Mouse (Mus musculus) lung, embryonic 16.5 days (tissue): ENCODE results near the gene Cers3. TPM values are rescaled to one million over a fixed set of nuclear protein-coding genes. Genes with fewer than 3 reads are reported as not detected.

Experiments
- ATAC-seq: fragments of 200-750 bp; cut with Nextera tagmentation; 2 replicates; pipeline ENCODE4 v1.8.0; 2017; ENCODE audit warnings: low read depth, mild to moderate bottlenecking, moderate library complexity
- H3K27ac ChIP-seq: fragments of 300-500 bp; sonication (generic); 2 replicates; pipeline ENCODE4 v1.5.1; 2014; ENCODE audit warnings: mild to moderate bottlenecking, control low read depth, low read length
- H3K27me3 ChIP-seq: fragments of 300-500 bp; sonication (generic); 2 replicates; pipeline ENCODE4 v1.6.1; 2014; ENCODE audit warnings: low read depth, low read length, mixed read lengths; ENCODE audit not compliant: control insufficient read depth, insufficient read depth
- H3K36me3 ChIP-seq: fragments of 300-500 bp; sonication (generic); 2 replicates; pipeline ENCODE4 v1.6.1; 2014; ENCODE audit warnings: low read length; ENCODE audit not compliant: control insufficient read depth, insufficient read depth
- H3K4me1 ChIP-seq: fragments of 300-500 bp; sonication (generic); replicated peaks from 2 replicates; pipeline ENCODE4 v1.6.1; 2014; ENCODE audit warnings: low read length, mixed read lengths; ENCODE audit not compliant: control insufficient read depth, insufficient read depth
- H3K4me2 ChIP-seq: fragments of 300-500 bp; sonication (generic); 2 replicates; pipeline ENCODE4 v1.6.1; 2014; ENCODE audit warnings: low read depth, low read length, control low read depth
- H3K4me3 ChIP-seq: fragments of 300-500 bp; sonication (generic); 2 replicates; pipeline ENCODE4 v1.5.1; 2014; ENCODE audit warnings: mild to moderate bottlenecking, low read length, control low read depth
- H3K9ac ChIP-seq: fragments of 300-500 bp; sonication (generic); 2 replicates; pipeline ENCODE4 v1.6.1; 2014; ENCODE audit warnings: low read length, control low read depth
- H3K9me3 ChIP-seq: fragments of 300-500 bp; sonication (generic); 2 replicates; pipeline ENCODE4 v1.6.1; 2016; ENCODE audit warnings: low read length; ENCODE audit not compliant: control insufficient read depth
- WGBS: fragments of 180-500 bp; shearing (Covaris S2); extraction: QIAGEN DNeasy Blood & Tissue Kit; methylation state at CpG from one replicate; pipeline ENCODE4 v1.1.7; 2014; 5-methylcytosine and 5-hydroxymethylcytosine counted together
- polyA plus RNA-seq: library from polyadenylated mRNA; unstranded; fragments of >200 nt; fragmentation: Nextera tagmentation; extraction: Ambion mirVana; gene quantifications from 2 replicates; pipeline ENCODE4 v1.2.1, GENCODE M21; 2015

Cers3 gene
- polyA plus RNA-seq, 1 experiment from 2014 or later, result 5.4 TPM

DNA sequence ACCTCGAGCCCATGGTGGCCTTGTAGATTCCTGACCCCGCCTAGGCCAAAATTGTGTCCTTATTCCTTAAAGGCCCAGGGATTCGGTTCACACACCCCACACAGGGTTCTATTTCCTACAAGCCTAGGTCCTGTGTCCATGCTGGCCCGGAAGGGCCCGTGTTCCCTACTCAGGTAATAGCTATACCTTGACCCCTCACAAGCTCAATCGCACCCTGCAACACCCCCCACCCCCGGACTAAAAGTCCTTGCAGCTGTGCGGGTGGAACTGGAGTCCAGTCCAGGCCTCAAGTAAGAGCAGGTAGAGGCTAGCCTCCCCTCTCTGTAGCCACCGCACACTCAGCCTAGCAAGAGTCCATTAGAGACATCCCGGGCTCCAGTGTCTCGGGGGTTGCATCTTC is 9.4 kb upstream of the Cers3 start:
- no peak overlapping the region for H3K4me2 ChIP-seq
- no peak overlapping the region for H3K4me3 ChIP-seq
- no peaks in the 10 kb centered on the region for H3K4me1 ChIP-seq
- no peaks in the 10 kb centered on the region for H3K27me3 ChIP-seq
- H3K36me3 ChIP-seq, result no peaks in the 10 kb centered on the region
- WGBS, result 89% methylated on average over 11 of the region's 11 CpGs
- H3K9me3 ChIP-seq, result no peaks in the 10 kb centered on the region
- H3K27ac ChIP-seq, result no peak overlapping the region
- ATAC-seq, result no peak
- H3K9ac ChIP-seq, result no peak overlapping the region

DNA sequence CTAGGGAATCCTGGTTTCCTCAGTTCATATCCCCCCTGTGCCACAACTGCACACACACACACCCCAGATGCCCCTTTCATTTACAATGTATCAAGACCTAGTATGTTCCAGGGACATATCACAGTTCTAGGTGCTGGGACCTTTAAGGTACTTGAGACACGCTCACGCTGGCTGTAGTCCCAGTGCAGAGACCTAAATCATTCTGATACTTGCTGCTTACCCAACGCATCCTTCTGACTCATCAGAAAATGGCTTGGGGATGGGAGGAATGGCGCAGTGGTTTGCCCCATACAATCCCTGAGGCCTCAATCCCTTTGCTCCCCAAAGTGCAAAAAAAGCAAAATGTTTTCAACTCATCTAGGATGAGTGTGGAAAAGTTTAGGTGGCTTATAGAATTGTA is 8.8 kb upstream of the Cers3 start:
- WGBS, result 91% methylated on average over 4 of the region's 4 CpGs
- ATAC-seq, result no peak

DNA sequence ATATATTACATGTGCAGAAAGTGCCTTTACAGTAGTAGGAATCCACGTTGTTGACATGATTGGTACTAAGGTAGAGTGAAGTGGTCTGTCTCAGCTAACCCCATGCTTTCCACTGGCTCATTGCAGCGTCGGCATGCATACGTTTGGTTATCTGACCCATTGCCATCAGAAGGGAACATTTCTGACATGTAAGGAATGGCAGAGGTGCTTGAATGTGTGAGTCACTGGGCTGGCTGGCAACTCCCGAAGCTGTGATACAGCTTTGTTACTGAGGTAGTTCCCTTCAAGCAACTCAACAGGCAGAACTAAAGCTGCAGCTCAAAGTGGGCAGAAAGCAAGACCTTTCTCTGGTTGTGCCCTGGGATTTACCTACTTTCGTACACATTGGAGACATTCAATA is 8.3 kb upstream of the Cers3 start:
- Histone ChIP-seq H3K27me3 (no peaks in the 10 kb centered on the region), H3K27ac (no peak overlapping the region), H3K9me3 (no peaks in the 10 kb centered on the region), H3K4me3 (no peak overlapping the region), H3K4me2 (no peak overlapping the region), H3K36me3 (no peaks in the 10 kb centered on the region), H3K9ac (no peak overlapping the region), H3K4me1 (no peaks in the 10 kb centered on the region)
- no peak for ATAC-seq
- 72% methylated on average over 6 of the region's 6 CpGs for WGBS

More for the DNA sequence above, 8.8 kb upstream of the Cers3 start:
- Histone ChIP-seq H3K4me3 (no peak overlapping the region), H3K4me2 (no peak overlapping the region), H3K27ac (no peak overlapping the region), H3K27me3 (no peaks in the 10 kb centered on the region), H3K4me1 (no peaks in the 10 kb centered on the region), H3K36me3 (no peaks in the 10 kb centered on the region), H3K9ac (no peak overlapping the region), H3K9me3 (no peaks in the 10 kb centered on the region)

DNA sequence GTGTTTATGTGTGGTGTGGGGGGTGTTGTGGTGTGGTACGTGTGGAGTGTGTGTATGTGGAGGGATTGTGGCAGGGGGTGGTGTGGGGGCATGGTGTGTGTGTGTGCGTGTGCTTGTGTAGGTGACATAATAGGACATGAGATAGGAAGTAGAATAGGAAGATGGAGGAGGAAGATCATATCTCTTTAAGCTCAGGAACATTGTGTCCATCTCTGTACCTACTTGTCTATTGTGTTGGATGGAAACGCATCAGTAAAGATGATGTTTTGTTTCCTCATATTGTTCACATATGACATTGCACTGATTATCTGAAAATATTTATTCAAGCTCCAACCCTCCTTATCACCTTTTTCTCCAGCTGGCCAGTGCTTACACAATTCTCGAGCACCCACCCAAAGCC is 5.9 kb upstream of the Cers3 start:
- H3K9me3 ChIP-seq, result no peaks in the 10 kb centered on the region
- no peaks in the 10 kb centered on the region for H3K36me3 ChIP-seq
- no peak for ATAC-seq
- no peak overlapping the region for H3K9ac ChIP-seq
- H3K27ac ChIP-seq, result no peak overlapping the region
- no peak overlapping the region for H3K4me3 ChIP-seq
- peaks cover 2% of the 10 kb centered on the region for H3K4me1 ChIP-seq
- 70% methylated on average over 4 of the region's 4 CpGs for WGBS
- H3K27me3 ChIP-seq, result no peaks in the 10 kb centered on the region
- no peak overlapping the region for H3K4me2 ChIP-seq

DNA sequence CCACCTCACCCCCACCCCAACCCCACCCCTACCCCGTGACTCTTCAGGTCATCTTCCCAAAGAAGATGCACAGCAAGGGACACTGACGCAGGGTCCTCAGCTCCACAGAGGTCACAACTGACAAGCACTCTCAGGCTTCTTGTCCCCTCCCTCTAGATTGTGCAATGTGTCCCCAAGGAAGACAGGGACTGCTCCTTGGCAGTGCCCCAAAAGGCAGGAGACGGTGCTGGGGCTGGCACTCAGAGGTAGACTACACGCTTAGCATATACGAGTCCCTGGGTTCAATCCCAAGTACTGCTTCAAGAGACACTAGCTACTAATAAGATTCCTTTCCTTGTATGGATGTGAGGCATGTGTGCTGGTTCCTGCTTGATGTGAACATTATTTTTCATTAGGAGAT is 2.3 kb upstream of the Cers3 start:
- H3K9ac ChIP-seq, result no peak overlapping the region
- peaks cover 2% of the 10 kb centered on the region for H3K4me1 ChIP-seq
- no peak for ATAC-seq
- no peak overlapping the region for H3K27ac ChIP-seq
- no peak overlapping the region for H3K4me3 ChIP-seq
- H3K4me2 ChIP-seq, result no peak overlapping the region
- H3K36me3 ChIP-seq, result no peaks in the 10 kb centered on the region
- H3K9me3 ChIP-seq, result no peaks in the 10 kb centered on the region
- H3K27me3 ChIP-seq, result no peaks in the 10 kb centered on the region
- 64% methylated on average over 5 of the region's 5 CpGs for WGBS

DNA sequence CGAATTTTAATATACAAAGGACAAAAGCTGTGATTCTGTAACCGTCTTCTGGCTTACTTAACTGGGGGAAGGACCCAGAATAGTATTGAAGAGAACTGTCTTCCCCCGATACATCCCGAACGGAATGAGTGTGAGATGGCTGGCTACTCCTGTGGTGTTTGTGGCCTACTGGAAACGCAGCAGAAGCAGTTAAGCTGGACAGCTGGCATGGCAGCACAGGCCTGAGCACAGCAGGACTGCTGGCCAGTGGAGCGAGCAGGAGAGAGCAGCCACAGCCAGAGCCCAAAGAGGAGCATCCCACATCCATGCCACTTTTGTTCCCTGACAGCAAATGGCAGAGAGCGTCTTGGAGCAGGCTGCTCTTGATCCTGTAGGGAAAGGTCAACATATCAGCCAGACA is 1.9 kb upstream of the Cers3 start:
- H3K9me3 ChIP-seq, result no peaks in the 10 kb centered on the region
- H3K9ac ChIP-seq, result no peak overlapping the region
- no peak overlapping the region for H3K27ac ChIP-seq
- no peaks in the 10 kb centered on the region for H3K36me3 ChIP-seq
- no peak overlapping the region for H3K4me3 ChIP-seq
- H3K4me2 ChIP-seq, result no peak overlapping the region
- no peak for ATAC-seq
- H3K4me1 ChIP-seq, result peaks cover 2% of the 10 kb centered on the region
- no peaks in the 10 kb centered on the region for H3K27me3 ChIP-seq
- 63% methylated on average over 8 of the region's 8 CpGs for WGBS

DNA sequence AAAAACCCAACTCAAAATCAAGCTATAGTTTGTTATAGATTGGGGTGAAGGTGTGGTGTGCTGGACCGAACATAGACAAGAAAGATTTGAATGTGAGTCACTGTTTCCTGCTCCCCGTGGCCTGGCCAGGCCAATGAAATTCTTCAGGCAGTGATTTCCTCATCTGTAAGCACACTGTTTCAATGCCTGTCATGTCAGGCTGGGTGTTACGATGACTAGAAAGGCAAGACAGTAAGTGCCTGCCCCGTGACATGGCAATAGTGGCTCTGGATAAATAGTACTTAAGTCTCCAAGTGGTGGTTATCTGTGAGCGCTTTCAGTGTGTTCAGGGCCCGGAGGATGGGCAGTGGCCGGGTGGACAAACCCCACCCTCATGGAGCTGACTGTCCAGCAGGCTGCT is 3.7 kb downstream of the Cers3 start:
- ATAC-seq, result no peak

DNA sequence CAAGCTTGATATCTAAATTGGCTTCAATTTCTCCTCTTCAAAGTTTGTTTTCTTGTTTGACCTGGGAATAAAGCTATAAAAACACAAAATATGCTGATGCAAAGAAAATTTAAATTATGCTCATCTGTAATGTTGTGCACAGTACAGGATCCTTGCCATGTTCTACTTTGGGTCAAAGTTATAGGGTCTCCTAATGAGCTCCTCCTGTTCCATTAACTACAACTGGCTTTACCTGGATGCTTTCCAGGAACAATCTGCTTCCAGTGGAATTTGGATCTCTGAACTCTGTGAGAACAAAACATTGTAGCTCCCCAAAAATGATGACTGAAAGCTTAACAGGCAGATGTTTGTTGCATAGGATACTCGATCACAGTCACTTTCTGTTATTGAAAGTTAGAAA is 6.7 kb downstream of the Cers3 start:
- no peak overlapping the region for H3K27ac ChIP-seq
- ATAC-seq, result no peak
- no peaks in the 10 kb centered on the region for H3K4me1 ChIP-seq
- no peak overlapping the region for H3K4me3 ChIP-seq
- H3K4me2 ChIP-seq, result no peak overlapping the region
- H3K36me3 ChIP-seq, result no peaks in the 10 kb centered on the region
- H3K9ac ChIP-seq, result no peak overlapping the region
- no peaks in the 10 kb centered on the region for H3K9me3 ChIP-seq
- no peaks in the 10 kb centered on the region for H3K27me3 ChIP-seq
- 57% methylated on average over 1 of the region's 1 CpGs for WGBS

More for the DNA sequence above, 3.7 kb downstream of the Cers3 start:
- H3K9me3 ChIP-seq, result no peaks in the 10 kb centered on the region
- H3K9ac ChIP-seq, result no peak overlapping the region
- no peaks in the 10 kb centered on the region for H3K27me3 ChIP-seq
- no peaks in the 10 kb centered on the region for H3K36me3 ChIP-seq
- H3K4me1 ChIP-seq, result no peaks in the 10 kb centered on the region
- WGBS, result 40% methylated on average over 7 of the region's 7 CpGs
- no peak overlapping the region for H3K4me2 ChIP-seq
- no peak overlapping the region for H3K4me3 ChIP-seq
- H3K27ac ChIP-seq, result no peak overlapping the region

DNA sequence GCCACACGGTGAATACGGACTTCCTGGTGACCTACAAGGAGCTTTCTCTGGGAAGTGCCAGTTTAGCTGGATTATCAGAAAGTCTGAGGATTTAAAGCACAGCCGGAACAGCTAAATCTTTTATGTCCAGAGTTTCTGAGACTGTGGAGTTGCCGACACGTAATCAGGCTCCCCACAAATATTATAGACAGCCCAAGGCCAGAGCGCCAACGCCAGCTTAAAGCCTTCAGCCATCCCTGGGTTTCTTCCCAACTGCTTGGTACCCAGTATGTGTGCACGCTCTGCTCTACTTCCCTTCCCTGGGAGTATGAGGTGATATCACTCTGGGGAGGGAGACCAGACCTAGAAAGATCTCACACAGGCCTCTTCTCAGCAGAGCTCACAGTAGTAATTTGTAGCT is 10.5 kb downstream of the Cers3 start:
- Histone ChIP-seq H3K27ac (no peak overlapping the region), H3K9ac (no peak overlapping the region; the same call in 1 of the 2 replicates), H3K9me3 (no peaks in the 10 kb centered on the region), H3K27me3 (no peaks in the 10 kb centered on the region), H3K4me2 (no peak overlapping the region), H3K36me3 (no peaks in the 10 kb centered on the region), H3K4me3 (no peak overlapping the region), H3K4me1 (no peaks in the 10 kb centered on the region)
- ATAC-seq, result no peak
- WGBS, result 68% methylated on average over 8 of the region's 8 CpGs

DNA sequence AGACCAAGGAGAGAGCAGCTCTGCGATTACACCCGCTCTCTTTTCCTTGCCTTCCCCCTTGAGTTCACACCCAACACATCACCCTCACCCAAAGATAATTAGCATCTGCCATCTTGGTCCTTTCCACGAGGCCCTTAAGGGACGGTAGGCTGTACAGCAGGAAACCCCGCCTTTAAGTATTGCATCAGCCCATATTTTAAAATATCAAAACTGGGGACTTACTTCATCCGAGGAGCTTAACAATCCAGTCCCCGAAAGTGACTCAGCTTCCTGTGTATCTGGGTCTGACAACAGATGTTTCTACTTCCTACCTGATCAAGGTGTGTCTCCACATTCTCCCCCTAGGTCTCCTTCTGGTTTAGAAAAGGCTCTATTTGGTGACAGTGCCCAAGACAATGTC is 12.3 kb downstream of the Cers3 start:
- ATAC-seq, result no peak
- H3K27me3 ChIP-seq, result no peaks in the 10 kb centered on the region
- no peak overlapping the region for H3K4me3 ChIP-seq
- H3K4me1 ChIP-seq, result no peaks in the 10 kb centered on the region
- H3K27ac ChIP-seq, result no peak overlapping the region
- H3K9ac ChIP-seq, result no peak overlapping the region
- no peaks in the 10 kb centered on the region for H3K36me3 ChIP-seq
- no peaks in the 10 kb centered on the region for H3K9me3 ChIP-seq
- 63% methylated on average over 7 of the region's 7 CpGs for WGBS
- H3K4me2 ChIP-seq, result no peak overlapping the region
